Mouse (Mus musculus): ENCODE measurements around the gene B4gat1. TPM values are rescaled to one million over a fixed set of nuclear protein-coding genes. Genes with fewer than 3 reads are reported as not detected.
A peak's percentile ranks its signal among the peaks of the same experiment; 100 is the strongest.

The B4gat1 gene
- polyA plus RNA-seq, 1 experiment, result 104 TPM

GRCm38 (mm10) chr19:5049325-5049724, 10.7 kb downstream of the B4gat1 start:
- TF ChIP-seq CTCF (IDR thresholded peaks at IDR 0.05; ENCODE audit: borderline replicate concordance, insufficient read depth, low read depth, low read length) (no peak), POLR2A (IDR thresholded peaks at IDR 0.05; ENCODE audit: borderline replicate concordance, insufficient read depth, low read length) (no peak)
- H3K4me3 ChIP-seq (replicated peaks; ENCODE audit: insufficient read depth, low read depth, low read length), result no peak overlapping the region
- WGBS, result 78% methylated on average over 6 of the region's 6 CpGs
- peaks cover 40% of the 10 kb centered on the region for H3K4me1 ChIP-seq (ENCODE audit: control insufficient read depth, insufficient read depth, low read length)
- no peak for DNase-seq
- no peak overlapping the region for H3K27ac ChIP-seq (ENCODE audit: insufficient read depth, low read length)
- no peaks in the 10 kb centered on the region for H3K27me3 ChIP-seq (ENCODE audit: control insufficient read depth, insufficient read depth, low read length)

GRCm38 (mm10) chr19:5050047-5050905, 11.7 kb downstream of the B4gat1 start, which contains the start of gene Rin1:
Rin1 (plus strand) TSS chr19:5050481.
- peak in 1 of 2 experiments; percentile 42 for DNase-seq
- WGBS, result 32% methylated on average over 14 of the region's 14 CpGs
- no peak within 1 kb of the TSS for H3K4me3 ChIP-seq (replicated peaks; ENCODE audit: insufficient read depth, low read depth, low read length)
- no peaks in the 10 kb centered on the region for H3K27me3 ChIP-seq (ENCODE audit: control insufficient read depth, insufficient read depth, low read length)
- peak; percentile 39; the same call in 1 of the 2 replicates for TF ChIP-seq CTCF (IDR thresholded peaks at IDR 0.05; ENCODE audit: borderline replicate concordance, insufficient read depth, low read depth, low read length)
- no peak for TF ChIP-seq POLR2A (IDR thresholded peaks at IDR 0.05; ENCODE audit: borderline replicate concordance, insufficient read depth, low read length)
- H3K4me1 ChIP-seq (ENCODE audit: control insufficient read depth, insufficient read depth, low read length), result peaks cover 40% of the 10 kb centered on the region
- H3K27ac ChIP-seq (ENCODE audit: insufficient read depth, low read length), result no peak within 1 kb of the TSS

GRCm38 (mm10) chr19:5051031-5051430, 12.4 kb downstream of the B4gat1 start:
- TF ChIP-seq POLR2A (IDR thresholded peaks at IDR 0.05; ENCODE audit: borderline replicate concordance, insufficient read depth, low read length), result no peak
- TF ChIP-seq CTCF (IDR thresholded peaks at IDR 0.05; ENCODE audit: borderline replicate concordance, insufficient read depth, low read depth, low read length), result no peak
- DNase-seq, result peak in 1 of 2 experiments; percentile 43
- Histone ChIP-seq H3K4me3 (replicated peaks; ENCODE audit: insufficient read depth, low read depth, low read length) (no peak overlapping the region), H3K27ac (ENCODE audit: insufficient read depth, low read length) (no peak overlapping the region), H3K27me3 (ENCODE audit: control insufficient read depth, insufficient read depth, low read length) (no peaks in the 10 kb centered on the region), H3K4me1 (ENCODE audit: control insufficient read depth, insufficient read depth, low read length) (peaks cover 40% of the 10 kb centered on the region)
- 35% methylated on average over 17 of the region's 17 CpGs for WGBS

- H3K27ac ChIP-seq (ENCODE audit: insufficient read depth, low read length), result peak overlapping the region; percentile 26; the same call in 1 of the 2 replicates
- H3K4me1 ChIP-seq (ENCODE audit: control insufficient read depth, insufficient read depth, low read length), result peaks cover 40% of the 10 kb centered on the region
- no peak overlapping the region for H3K4me3 ChIP-seq (replicated peaks; ENCODE audit: insufficient read depth, low read depth, low read length)
- DNase-seq, result peak; percentile 28 to 45
- TF ChIP-seq CTCF (IDR thresholded peaks at IDR 0.05; ENCODE audit: borderline replicate concordance, insufficient read depth, low read depth, low read length), result no peak
- TF ChIP-seq POLR2A (IDR thresholded peaks at IDR 0.05; ENCODE audit: borderline replicate concordance, insufficient read depth, low read length), result no peak
- no peaks in the 10 kb centered on the region for H3K27me3 ChIP-seq (ENCODE audit: control insufficient read depth, insufficient read depth, low read length)
- WGBS, result 41% methylated on average over 3 of the region's 3 CpGs
Observed at GRCm38 (mm10) chr19:5051515-5051914, 12.9 kb downstream of the B4gat1 start.

- peak; percentile 56 to 62 for DNase-seq
- no peak for TF ChIP-seq CTCF (IDR thresholded peaks at IDR 0.05; ENCODE audit: borderline replicate concordance, insufficient read depth, low read depth, low read length)
- TF ChIP-seq POLR2A (IDR thresholded peaks at IDR 0.05; ENCODE audit: borderline replicate concordance, insufficient read depth, low read length), result no peak
- peak overlapping the region; percentile 35 for H3K4me3 ChIP-seq (replicated peaks; ENCODE audit: insufficient read depth, low read depth, low read length)
- H3K4me1 ChIP-seq (ENCODE audit: control insufficient read depth, insufficient read depth, low read length), result peaks cover 40% of the 10 kb centered on the region
- WGBS, result 27% methylated on average over 25 of the region's 25 CpGs
- H3K27me3 ChIP-seq (ENCODE audit: control insufficient read depth, insufficient read depth, low read length), result no peaks in the 10 kb centered on the region
- H3K27ac ChIP-seq (ENCODE audit: insufficient read depth, low read length), result peak overlapping the region; percentile 39
Observed at GRCm38 (mm10) chr19:5052166-5052822, 13.7 kb downstream of the B4gat1 start.

- peak overlapping the region; percentile 35 for H3K4me3 ChIP-seq (replicated peaks; ENCODE audit: insufficient read depth, low read depth, low read length)
- 19% methylated on average over 17 of the region's 17 CpGs for WGBS
- peak; percentile 72 to 73 for DNase-seq
- peaks cover 39% of the 10 kb centered on the region for H3K4me1 ChIP-seq (ENCODE audit: control insufficient read depth, insufficient read depth, low read length)
- H3K27ac ChIP-seq (ENCODE audit: insufficient read depth, low read length), result peak overlapping the region; percentile 39
- no peaks in the 10 kb centered on the region for H3K27me3 ChIP-seq (ENCODE audit: control insufficient read depth, insufficient read depth, low read length)
- no peak for TF ChIP-seq POLR2A (IDR thresholded peaks at IDR 0.05; ENCODE audit: borderline replicate concordance, insufficient read depth, low read length)
- no peak for TF ChIP-seq CTCF (IDR thresholded peaks at IDR 0.05; ENCODE audit: borderline replicate concordance, insufficient read depth, low read depth, low read length)
Observed at GRCm38 (mm10) chr19:5052853-5053252, 14.2 kb downstream of the B4gat1 start.

GRCm38 (mm10) chr19:5053909-5054308, 15.3 kb downstream of the B4gat1 start:
- Histone ChIP-seq H3K4me1 (ENCODE audit: control insufficient read depth, insufficient read depth, low read length) (peaks cover 34% of the 10 kb centered on the region), H3K4me3 (replicated peaks; ENCODE audit: insufficient read depth, low read depth, low read length) (no peak overlapping the region), H3K27ac (ENCODE audit: insufficient read depth, low read length) (no peak overlapping the region), H3K27me3 (ENCODE audit: control insufficient read depth, insufficient read depth, low read length) (no peaks in the 10 kb centered on the region)
- TF ChIP-seq POLR2A (IDR thresholded peaks at IDR 0.05; ENCODE audit: borderline replicate concordance, insufficient read depth, low read length), result no peak
- peak; percentile 60 for TF ChIP-seq CTCF (IDR thresholded peaks at IDR 0.05; ENCODE audit: borderline replicate concordance, insufficient read depth, low read depth, low read length)
- WGBS, result 36% methylated on average over 9 of the region's 9 CpGs
- DNase-seq, result peak; percentile 69 to 70

Measured in cerebellum, adult 2 months (tissue).